Mouse (Mus musculus): Measurements from ENCODE around the gene Klrk1. TPM values are rescaled to one million over a fixed set of nuclear protein-coding genes. Genes with fewer than 3 reads are reported as not detected.
"Not testable (repeated sequence)": the region's sequence is repeated elsewhere in the genome, so short reads cannot be mapped to it uniquely, and the experiment has no call there.

Gene Klrk1
- 0.32 and 0.34 TPM in 2 replicates for polyA plus RNA-seq (2016; fragmentation: Nextera tagmentation; extraction: Ambion mirVana)

GRCm38 (mm10) chr6:129623735-129624134 lies at the start of gene Klrk1:
Gene Klrk1, minus strand, starts transcription at chr6:129623864.
- Histone ChIP-seq H3K9me3 (no peaks in the 10 kb centered on the region), H3K4me1 (no peaks in the 10 kb centered on the region), H3K27me3 (no peaks in the 10 kb centered on the region), H3K36me3 (no peaks in the 10 kb centered on the region), H3K4me2 (replicated peaks) (no peak within 1 kb of the TSS), H3K27ac (replicated peaks) (no peak within 1 kb of the TSS), H3K9ac (replicated peaks) (no peak within 1 kb of the TSS), H3K4me3 (no peak within 1 kb of the TSS)
- no peak for ATAC-seq (ENCODE audit: low FRiP score, low read depth)
- 79% methylated on average over 4 of the region's 4 CpGs for WGBS

GRCm38 (mm10) chr6:129661301-129661700 lies 37.6 kb upstream of the Klrk1 start:
- ATAC-seq (ENCODE audit: low FRiP score, low read depth); H3K4me2 ChIP-seq (replicated peaks): not testable (repeated sequence)

GRCm38 (mm10) chr6:129660589-129660988 lies 36.9 kb upstream of the Klrk1 start, which contains the start of gene Klrc2:
Gene Klrc2, minus strand, starts transcription at chr6:129660689.
- not testable (repeated sequence) for H3K9me3 ChIP-seq; H3K36me3 ChIP-seq; H3K27ac ChIP-seq (replicated peaks); H3K4me3 ChIP-seq; H3K9ac ChIP-seq (replicated peaks); H3K4me2 ChIP-seq (replicated peaks); H3K27me3 ChIP-seq; ATAC-seq (ENCODE audit: low FRiP score, low read depth); H3K4me1 ChIP-seq
- 78% methylated on average over 4 of the region's 4 CpGs for WGBS

More at GRCm38 (mm10) chr6:129661301-129661700, 37.6 kb upstream of the Klrk1 start:
- H3K36me3 ChIP-seq; H3K27me3 ChIP-seq; H3K27ac ChIP-seq (replicated peaks); H3K9ac ChIP-seq (replicated peaks); H3K4me3 ChIP-seq; H3K4me1 ChIP-seq; H3K9me3 ChIP-seq: not testable (repeated sequence)
- no CpG with 5 or more reads among the region's 3 CpGs for WGBS

DNA sequence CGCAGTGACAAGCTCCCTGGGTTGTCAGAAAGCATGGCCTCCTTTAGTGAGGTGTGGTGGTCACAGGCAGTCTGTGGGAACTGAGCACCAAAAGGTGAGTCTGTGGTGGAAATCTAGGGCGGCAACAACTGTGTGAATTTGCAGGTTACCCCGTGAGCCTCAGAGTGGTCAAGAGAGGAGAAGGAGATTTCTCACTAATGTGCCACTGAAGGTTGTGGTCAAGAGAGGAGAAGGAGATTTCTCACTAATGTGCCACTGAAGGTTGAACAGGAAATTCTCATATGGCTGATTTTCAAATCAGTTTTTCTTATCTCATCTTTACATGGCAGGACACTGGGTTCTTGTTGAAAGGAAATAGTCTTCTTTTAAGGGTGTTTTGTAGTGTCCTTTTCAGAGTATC lies 20.4 kb upstream of the Klrk1 start:
- no CpG with 5 or more reads among the region's 3 CpGs for WGBS
- not testable (repeated sequence) for H3K4me2 ChIP-seq (replicated peaks); H3K27ac ChIP-seq (replicated peaks); H3K9me3 ChIP-seq; H3K27me3 ChIP-seq; H3K9ac ChIP-seq (replicated peaks); H3K4me3 ChIP-seq; ATAC-seq (ENCODE audit: low FRiP score, low read depth); H3K4me1 ChIP-seq; H3K36me3 ChIP-seq

- H3K4me1 ChIP-seq; H3K4me3 ChIP-seq; H3K36me3 ChIP-seq; H3K9ac ChIP-seq (replicated peaks); H3K9me3 ChIP-seq; H3K27ac ChIP-seq (replicated peaks); H3K27me3 ChIP-seq; H3K4me2 ChIP-seq (replicated peaks); ATAC-seq (ENCODE audit: low FRiP score, low read depth): not testable (repeated sequence)
- 85% methylated on average over 3 of the region's 3 CpGs for WGBS
Observed at GRCm38 (mm10) chr6:129643237-129643636, 19.6 kb upstream of the Klrk1 start, which contains the start of gene Klrc3. Gene Klrc3, minus strand, starts transcription at chr6:129643337.

- H3K9me3 ChIP-seq; H3K27me3 ChIP-seq; H3K9ac ChIP-seq (replicated peaks); H3K27ac ChIP-seq (replicated peaks); H3K4me2 ChIP-seq (replicated peaks); H3K4me1 ChIP-seq; ATAC-seq (ENCODE audit: low FRiP score, low read depth); H3K4me3 ChIP-seq; H3K36me3 ChIP-seq: not testable (repeated sequence)
- 82% methylated on average over 2 of the region's 2 CpGs for WGBS
Observed at GRCm38 (mm10) chr6:129631046-129631445, 7.4 kb upstream of the Klrk1 start.

- Histone ChIP-seq H3K4me2 (replicated peaks) (no peak overlapping the region), H3K36me3 (no peaks in the 10 kb centered on the region), H3K9ac (replicated peaks) (no peak overlapping the region), H3K27me3 (no peaks in the 10 kb centered on the region), H3K9me3 (no peaks in the 10 kb centered on the region), H3K27ac (replicated peaks) (no peak overlapping the region), H3K4me3 (no peak overlapping the region), H3K4me1 (no peaks in the 10 kb centered on the region)
- ATAC-seq (ENCODE audit: low FRiP score, low read depth), result no peak
Observed at GRCm38 (mm10) chr6:129608372-129608771, 15.3 kb downstream of the Klrk1 start.

- Histone ChIP-seq H3K9me3 (no peaks in the 10 kb centered on the region), H3K36me3 (no peaks in the 10 kb centered on the region), H3K4me2 (replicated peaks) (no peak within 1 kb of the TSS), H3K27ac (replicated peaks) (no peak within 1 kb of the TSS), H3K4me3 (no peak within 1 kb of the TSS), H3K9ac (replicated peaks) (no peak within 1 kb of the TSS), H3K4me1 (no peaks in the 10 kb centered on the region), H3K27me3 (no peaks in the 10 kb centered on the region)
- WGBS, result 84% methylated on average over 3 of the region's 3 CpGs
- no peak for ATAC-seq (ENCODE audit: low FRiP score, low read depth)
Observed at GRCm38 (mm10) chr6:129591508-129591907, 32.2 kb downstream of the Klrk1 start, which contains the start of gene Klrd1. Gene Klrd1, plus strand, starts transcription at chr6:129591782.

DNA sequence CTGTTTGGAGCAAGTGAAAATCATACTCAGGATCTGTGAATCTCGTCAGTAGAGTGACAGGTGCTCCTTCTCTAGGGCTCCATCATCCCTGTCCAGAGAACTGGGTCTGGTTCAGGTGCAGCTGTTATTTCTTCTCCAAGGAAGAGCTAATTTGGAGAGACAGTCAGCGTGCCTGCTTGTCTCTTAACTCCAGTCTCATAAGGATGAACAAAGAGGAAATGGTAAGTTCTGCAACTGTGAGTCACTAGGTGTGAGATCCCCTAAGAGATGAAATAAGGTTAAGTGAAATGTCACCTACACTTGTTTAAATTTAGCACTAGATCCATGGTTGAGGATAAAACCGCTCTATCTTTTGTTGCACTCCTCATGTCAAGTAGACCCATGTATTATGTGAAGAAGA lies 40.6 kb downstream of the Klrk1 start:
- Histone ChIP-seq H3K9me3 (no peaks in the 10 kb centered on the region), H3K4me2 (replicated peaks) (no peak overlapping the region), H3K27me3 (no peaks in the 10 kb centered on the region), H3K36me3 (no peaks in the 10 kb centered on the region), H3K4me1 (no peaks in the 10 kb centered on the region), H3K4me3 (no peak overlapping the region), H3K27ac (replicated peaks) (no peak overlapping the region), H3K9ac (replicated peaks) (no peak overlapping the region)
- WGBS, result 80% methylated on average over 3 of the region's 3 CpGs
- ATAC-seq (ENCODE audit: low FRiP score, low read depth), result no peak

DNA sequence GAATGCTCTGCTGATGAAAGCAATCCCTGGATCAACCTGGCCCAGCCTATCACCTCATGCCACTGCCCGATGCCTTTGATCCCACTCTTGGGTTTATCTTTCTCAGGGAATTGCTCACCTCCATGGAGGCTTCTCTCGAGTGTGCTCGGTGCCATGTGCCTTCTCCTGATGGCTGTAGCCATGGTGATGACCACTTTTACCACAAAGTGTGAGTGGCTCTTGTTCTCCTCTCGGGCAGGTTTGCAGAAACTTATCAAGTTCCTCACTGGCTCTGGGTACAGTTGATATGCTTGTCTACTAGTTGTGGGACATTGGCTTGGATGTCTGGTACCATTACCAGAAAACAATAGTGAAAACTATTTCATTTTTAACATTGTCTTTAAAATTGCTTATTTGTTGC lies 41.8 kb downstream of the Klrk1 start:
- Histone ChIP-seq H3K36me3 (no peaks in the 10 kb centered on the region), H3K4me2 (replicated peaks) (no peak overlapping the region), H3K9ac (replicated peaks) (no peak overlapping the region), H3K27me3 (no peaks in the 10 kb centered on the region), H3K4me3 (no peak overlapping the region), H3K9me3 (no peaks in the 10 kb centered on the region), H3K4me1 (no peaks in the 10 kb centered on the region), H3K27ac (replicated peaks) (no peak overlapping the region)
- no peak for ATAC-seq (ENCODE audit: low FRiP score, low read depth)
- WGBS, result 86% methylated on average over 4 of the region's 4 CpGs

DNA sequence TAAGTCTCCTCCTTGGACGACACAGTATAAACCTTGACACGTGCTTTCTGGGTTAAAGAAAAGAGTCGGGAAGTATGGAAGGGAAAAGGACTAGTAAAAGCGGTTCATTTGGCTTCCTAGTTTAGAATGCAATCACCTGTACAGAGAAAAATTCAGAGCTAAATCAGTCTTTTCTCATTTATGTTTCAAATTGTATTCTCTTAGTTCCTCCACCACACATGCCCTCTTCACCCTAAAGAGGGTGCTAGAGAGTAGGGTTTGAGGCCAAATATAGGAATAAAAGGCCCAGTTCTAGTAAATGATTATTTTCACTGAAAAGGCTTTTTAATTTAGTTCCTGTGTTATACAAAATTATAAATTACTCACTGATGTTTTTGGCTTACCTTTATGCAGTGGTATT lies 42.4 kb downstream of the Klrk1 start:
- Histone ChIP-seq H3K36me3 (no peaks in the 10 kb centered on the region), H3K4me1 (no peaks in the 10 kb centered on the region), H3K27ac (replicated peaks) (no peak overlapping the region), H3K9ac (replicated peaks) (no peak overlapping the region), H3K27me3 (no peaks in the 10 kb centered on the region), H3K9me3 (no peaks in the 10 kb centered on the region), H3K4me2 (replicated peaks) (no peak overlapping the region), H3K4me3 (no peak overlapping the region)
- WGBS, result 62% methylated on average over 4 of the region's 4 CpGs
- no peak for ATAC-seq (ENCODE audit: low FRiP score, low read depth)

DNA sequence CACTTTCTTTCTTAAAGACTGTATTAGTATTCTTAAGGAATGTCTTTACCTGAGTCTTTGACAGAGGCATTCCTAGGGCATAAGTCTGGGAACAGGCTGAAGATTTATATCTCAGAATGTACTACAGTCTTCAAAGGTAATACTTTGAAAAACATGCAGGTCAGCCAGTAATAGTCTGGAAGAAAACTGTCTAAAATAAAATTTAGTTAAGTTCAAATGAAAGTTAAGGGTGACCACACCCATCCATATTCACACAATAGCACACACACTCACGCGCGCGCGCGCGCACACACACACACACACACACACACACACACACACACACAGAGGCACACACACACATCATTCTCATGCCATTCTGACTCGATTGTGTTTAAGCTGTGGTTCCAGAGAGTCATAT lies 46.1 kb downstream of the Klrk1 start, which contains the start of gene Klre1:
TSS of gene Klre1 (plus strand) at position 301 of the 400 bp plus-strand sequence.
- Histone ChIP-seq H3K36me3 (no peaks in the 10 kb centered on the region), H3K9ac (replicated peaks) (no peak within 1 kb of the TSS), H3K4me1 (no peaks in the 10 kb centered on the region), H3K27ac (replicated peaks) (no peak within 1 kb of the TSS), H3K4me3 (no peak within 1 kb of the TSS), H3K9me3 (no peaks in the 10 kb centered on the region), H3K27me3 (no peaks in the 10 kb centered on the region), H3K4me2 (replicated peaks) (no peak within 1 kb of the TSS)
- WGBS, result 95% methylated on average over 8 of the region's 8 CpGs
- ATAC-seq (ENCODE audit: low FRiP score, low read depth), result no peak

GRCm38 (mm10) chr6:129575315-129575714 lies 48.3 kb downstream of the Klrk1 start:
- no peaks in the 10 kb centered on the region for H3K9me3 ChIP-seq
- no peak overlapping the region for H3K27ac ChIP-seq (replicated peaks)
- H3K27me3 ChIP-seq, result no peaks in the 10 kb centered on the region
- no peak overlapping the region for H3K4me3 ChIP-seq
- no peak for ATAC-seq (ENCODE audit: low FRiP score, low read depth)
- H3K36me3 ChIP-seq, result no peaks in the 10 kb centered on the region
- no peak overlapping the region for H3K9ac ChIP-seq (replicated peaks)
- no peaks in the 10 kb centered on the region for H3K4me1 ChIP-seq
- WGBS, result 34% methylated on average over 2 of the region's 2 CpGs
- no peak overlapping the region for H3K4me2 ChIP-seq (replicated peaks)
